Mouse (Mus musculus) G1E (cell line): ENCODE data around the gene Gsx2.

Source experiments
- CTCF ChIP-seq: IDR thresholded peaks from 2 replicates; pipeline ENCODE4 v1.5.1; 2012; ENCODE audit warnings: low read depth, low read length, inconsistent platforms, mixed read lengths
- GATA1 ChIP-seq: IDR thresholded peaks from 2 replicates; pipeline ENCODE4 v1.6.1; 2012; ENCODE audit warnings: borderline replicate concordance, low read length, inconsistent platforms, mixed read lengths

GRCm38 (mm10) chr5:75121646-75122045, 46.2 kb downstream of the Gsx2 start:
- TF ChIP-seq CTCF (no peak), GATA1 (no peak)
